Mouse (Mus musculus) stomach, postnatal 0 days (tissue): ENCODE results near the gene Emc8. TPM values are rescaled to one million over a fixed set of nuclear protein-coding genes. Genes with fewer than 3 reads are reported as not detected.
A peak's percentile ranks its signal among the peaks of the same experiment; 100 is the strongest.

Experiments
- ATAC-seq: fragments of 200-750 bp; cut with Nextera tagmentation; 2 replicates; pipeline ENCODE4 v1.8.0; 2017; ENCODE audit not compliant: low FRiP score, low TSS enrichment
- DNase-seq: peaks from one replicate; pipeline ENCODE4 v3.0.0-alpha.2; 2016; ENCODE audit warnings: low spot score
- H3K27ac ChIP-seq: fragments of 300-500 bp; sonication (generic); replicated peaks from 2 replicates; pipeline ENCODE4 v1.5.1; 2014; ENCODE audit warnings: mild to moderate bottlenecking, control low read depth
- H3K27me3 ChIP-seq: fragments of 300-500 bp; sonication (generic); 2 replicates; pipeline ENCODE4 v1.6.1; 2014; ENCODE audit warnings: low read length; ENCODE audit not compliant: control insufficient read depth, insufficient read depth
- H3K36me3 ChIP-seq: fragments of 300-500 bp; sonication (generic); 2 replicates; pipeline ENCODE4 v1.6.1; 2014; ENCODE audit warnings: low read length, mixed read lengths; ENCODE audit not compliant: control insufficient read depth, insufficient read depth
- H3K4me1 ChIP-seq: fragments of 300-500 bp; sonication (generic); replicated peaks from 2 replicates; pipeline ENCODE4 v1.6.1; 2014; ENCODE audit warnings: antibody characterized with exemption; ENCODE audit not compliant: control insufficient read depth, insufficient read depth
- H3K4me2 ChIP-seq: fragments of 300-500 bp; sonication (generic); replicated peaks from 2 replicates; pipeline ENCODE4 v1.6.1; 2014; ENCODE audit warnings: low read depth, mild to moderate bottlenecking, control low read depth, moderate library complexity
- H3K4me3 ChIP-seq: fragments of 300-500 bp; sonication (generic); 2 replicates; pipeline ENCODE4 v1.5.1; 2014; ENCODE audit warnings: low read depth, low read length, control low read depth
- H3K9ac ChIP-seq: fragments of 300-500 bp; sonication (generic); 2 replicates; pipeline ENCODE4 v1.6.1; 2014; ENCODE audit warnings: mild to moderate bottlenecking, low read length, control low read depth, mixed read lengths
- H3K9me3 ChIP-seq: fragments of 300-500 bp; sonication (generic); 2 replicates; pipeline ENCODE4 v1.6.1; 2016; ENCODE audit warnings: low read length; ENCODE audit not compliant: control insufficient read depth
- CTCF ChIP-seq: IDR thresholded peaks from 2 replicates; pipeline ENCODE4 v1.5.1; 2016; ENCODE audit warnings: antibody characterized with exemption, low read depth, mild to moderate bottlenecking, moderate library complexity
- EP300 ChIP-seq: optimal IDR thresholded peaks from 2 replicates; pipeline ENCODE3; 2016; ENCODE audit warnings: antibody characterized with exemption
- WGBS: fragments of 180-500 bp; shearing (Covaris S2); extraction: QIAGEN DNeasy Blood & Tissue Kit; methylation state at CpG from one replicate; pipeline ENCODE4 v1.1.7; 2014; 5-methylcytosine and 5-hydroxymethylcytosine counted together
- polyA plus RNA-seq: library from polyadenylated mRNA; unstranded; fragments of >200 nt; fragmentation: Nextera tagmentation; extraction: Ambion mirVana; gene quantifications from 2 replicates; pipeline ENCODE4 v1.2.1, GENCODE M21; 2015

Emc8 gene
- polyA plus RNA-seq, 1 experiment from 2014 or later = 162 TPM

GRCm38 (mm10) chr8:120616663-120617626 is 51.4 kb downstream of the Emc8 start:
- 0 out of 2 replicates have a peak, but pooled peaks have one; percentile 13 for ATAC-seq
- DNase-seq = no peak
- Histone ChIP-seq H3K4me3 (no peak overlapping the region), H3K9ac (no peak overlapping the region; the same call in 1 of the 2 replicates), H3K27ac (no peak overlapping the region), H3K4me1 (no peaks in the 10 kb centered on the region), H3K9me3 (no peaks in the 10 kb centered on the region), H3K36me3 (no peaks in the 10 kb centered on the region), H3K4me2 (no peak overlapping the region), H3K27me3 (no peaks in the 10 kb centered on the region)
- WGBS = 52% methylated on average over 7 of the region's 8 CpGs
- no peak for TF ChIP-seq EP300
- TF ChIP-seq CTCF = no peak

GRCm38 (mm10) chr8:120614491-120614890 is 53.9 kb downstream of the Emc8 start:
- no peak for DNase-seq

GRCm38 (mm10) chr8:120610824-120611223 is 57.5 kb downstream of the Emc8 start:
- Histone ChIP-seq H3K36me3 (no peaks in the 10 kb centered on the region), H3K4me2 (no peak overlapping the region), H3K27ac (no peak overlapping the region), H3K4me3 (no peak overlapping the region), H3K4me1 (no peaks in the 10 kb centered on the region), H3K9ac (no peak overlapping the region), H3K27me3 (no peaks in the 10 kb centered on the region), H3K9me3 (no peaks in the 10 kb centered on the region)
- 75% methylated on average over 6 of the region's 6 CpGs for WGBS
- no peak for DNase-seq
- TF ChIP-seq CTCF (no peak), EP300 (no peak)
- ATAC-seq = no peak

More at GRCm38 (mm10) chr8:120614491-120614890, 53.9 kb downstream of the Emc8 start:
- no peaks in the 10 kb centered on the region for H3K36me3 ChIP-seq
- no peak overlapping the region for H3K27ac ChIP-seq
- 84% methylated on average over 3 of the region's 3 CpGs for WGBS
- no peak for ATAC-seq
- no peak overlapping the region for H3K4me2 ChIP-seq
- H3K9ac ChIP-seq = no peak overlapping the region
- H3K4me3 ChIP-seq = no peak overlapping the region
- TF ChIP-seq CTCF = peak; percentile 14; the same call in 1 of the 2 replicates
- TF ChIP-seq EP300 = no peak
- H3K27me3 ChIP-seq = no peaks in the 10 kb centered on the region
- H3K4me1 ChIP-seq = no peaks in the 10 kb centered on the region
- no peaks in the 10 kb centered on the region for H3K9me3 ChIP-seq

- WGBS = 8% methylated on average over 7 of the region's 7 CpGs
- H3K4me3 ChIP-seq = no peak overlapping the region
- no peaks in the 10 kb centered on the region for H3K9me3 ChIP-seq
- no peak for TF ChIP-seq EP300
- TF ChIP-seq CTCF = peak; percentile 92
- DNase-seq = peak; percentile 77
- no peaks in the 10 kb centered on the region for H3K4me1 ChIP-seq
- no peak overlapping the region for H3K9ac ChIP-seq
- no peak for ATAC-seq
- H3K27me3 ChIP-seq = no peaks in the 10 kb centered on the region
- no peak overlapping the region for H3K4me2 ChIP-seq
- no peak overlapping the region for H3K27ac ChIP-seq
- H3K36me3 ChIP-seq = no peaks in the 10 kb centered on the region
These were observed 60.5 kb downstream of the Emc8 start for GRCm38 (mm10) chr8:120607885-120608284.

- Histone ChIP-seq H3K4me1 (no peaks in the 10 kb centered on the region), H3K27ac (no peak overlapping the region), H3K4me2 (no peak overlapping the region), H3K9me3 (no peaks in the 10 kb centered on the region), H3K4me3 (no peak overlapping the region), H3K9ac (no peak overlapping the region), H3K36me3 (no peaks in the 10 kb centered on the region), H3K27me3 (no peaks in the 10 kb centered on the region)
- WGBS = 77% methylated on average over 9 of the region's 9 CpGs
- no peak for TF ChIP-seq CTCF
- no peak for TF ChIP-seq EP300
- DNase-seq (no peak), ATAC-seq (no peak)
These were observed 60.9 kb downstream of the Emc8 start for GRCm38 (mm10) chr8:120607460-120607859.

Other genes with a start within 250 kb of the Emc8 start
- gene Gins2, start 79.3 kb downstream of the Emc8 start, polyA plus RNA-seq = 31.0 and 35.5 TPM in 2 replicates
- 12.2 and 14.0 TPM in 2 replicates for gene 1190005I06Rik, start 20.9 kb downstream of the Emc8 start, polyA plus RNA-seq
- gene Gm27021, start 494 bp downstream of the Emc8 start, polyA plus RNA-seq = 2.1 and 4.7 TPM in 2 replicates
- 1,419 and 1,437 TPM in 2 replicates for gene Cox4i1, start 351 bp downstream of the Emc8 start, polyA plus RNA-seq
- 18.7 and 18.9 TPM in 2 replicates for gene Irf8, start 67.8 kb upstream of the Emc8 start, polyA plus RNA-seq